Mouse (Mus musculus): Measurements from ENCODE around the gene Treh. TPM values are rescaled to one million over a fixed set of nuclear protein-coding genes. Genes with fewer than 3 reads are reported as not detected.

The Treh gene
- total and polyA plus RNA-seq, 2 experiments from 2014 or later, result not detected

DNA sequence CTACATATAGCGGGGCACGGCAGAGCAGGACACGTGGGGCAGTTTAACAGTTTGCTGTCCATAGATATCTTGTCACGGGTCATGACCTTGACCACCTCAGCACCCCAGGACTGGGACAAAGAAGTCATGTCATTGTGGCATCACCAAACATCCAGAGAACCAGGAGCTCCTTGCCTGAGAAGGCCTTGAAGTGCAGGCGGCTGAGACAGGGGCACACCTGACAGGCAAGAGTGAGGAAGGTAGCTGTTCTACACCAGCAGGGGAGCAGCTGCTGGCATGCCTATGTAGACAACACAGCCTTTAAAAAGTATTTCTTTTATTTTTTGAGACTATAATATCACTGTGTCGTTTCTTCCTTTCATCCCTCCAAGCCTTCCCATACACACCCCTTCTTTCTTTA, 26.7 kb upstream of the Treh start:
- H3K9me3 ChIP-seq (ENCODE audit: low read length), result no peaks in the 10 kb centered on the region
- ATAC-seq (ENCODE audit: low FRiP score) (no peak), DNase-seq (ENCODE audit: low spot score) (no peak)
- H3K4me1 ChIP-seq (ENCODE audit: insufficient read depth, low read length), result no peaks in the 10 kb centered on the region
- no peaks in the 10 kb centered on the region for H3K27me3 ChIP-seq (ENCODE audit: insufficient read depth, low read length)
- H3K4me2 ChIP-seq (ENCODE audit: low read depth, low read length, poor library complexity, severe bottlenecking), result no peak overlapping the region
- WGBS, result 89% methylated on average over 6 of the region's 6 CpGs
- H3K9ac ChIP-seq (replicated peaks; ENCODE audit: low read length, poor library complexity, severe bottlenecking), result no peak overlapping the region
- no peaks in the 10 kb centered on the region for H3K36me3 ChIP-seq (ENCODE audit: insufficient read depth, low read length)
- H3K27ac ChIP-seq (ENCODE audit: low read depth, low read length), result no peak overlapping the region
- no peak for TF ChIP-seq CTCF (IDR thresholded peaks at IDR 0.05)
- H3K4me3 ChIP-seq (ENCODE audit: low read depth, low read length), result no peak overlapping the region

- 93% methylated on average over 8 of the region's 8 CpGs for WGBS
- H3K9ac ChIP-seq (replicated peaks; ENCODE audit: low read length, poor library complexity, severe bottlenecking), result no peak overlapping the region
- DNase-seq (ENCODE audit: low spot score), result no peak
- TF ChIP-seq CTCF (IDR thresholded peaks at IDR 0.05), result no peak
- H3K4me1 ChIP-seq (ENCODE audit: insufficient read depth, low read length), result no peaks in the 10 kb centered on the region
- ATAC-seq (ENCODE audit: low FRiP score), result no peak
- H3K9me3 ChIP-seq (ENCODE audit: low read length), result no peaks in the 10 kb centered on the region
- H3K4me3 ChIP-seq (ENCODE audit: low read depth, low read length), result no peak overlapping the region
- no peaks in the 10 kb centered on the region for H3K27me3 ChIP-seq (ENCODE audit: insufficient read depth, low read length)
- no peak overlapping the region for H3K4me2 ChIP-seq (ENCODE audit: low read depth, low read length, poor library complexity, severe bottlenecking)
- no peaks in the 10 kb centered on the region for H3K36me3 ChIP-seq (ENCODE audit: insufficient read depth, low read length)
- H3K27ac ChIP-seq (ENCODE audit: low read depth, low read length), result no peak overlapping the region
Measured at GRCm38 (mm10) chr9:44647026-44647425, 26.0 kb upstream of the Treh start.

- DNase-seq (ENCODE audit: low spot score) (no peak), ATAC-seq (ENCODE audit: low FRiP score) (no peak)
- H3K4me1 ChIP-seq (ENCODE audit: insufficient read depth, low read length), result no peaks in the 10 kb centered on the region
- H3K27me3 ChIP-seq (ENCODE audit: insufficient read depth, low read length), result no peaks in the 10 kb centered on the region
- no peak overlapping the region for H3K4me2 ChIP-seq (ENCODE audit: low read depth, low read length, poor library complexity, severe bottlenecking)
- H3K9ac ChIP-seq (replicated peaks; ENCODE audit: low read length, poor library complexity, severe bottlenecking), result no peak overlapping the region
- TF ChIP-seq CTCF (IDR thresholded peaks at IDR 0.05), result no peak
- WGBS, result 87% methylated on average over 4 of the region's 4 CpGs
- H3K9me3 ChIP-seq (ENCODE audit: low read length), result no peaks in the 10 kb centered on the region
- no peaks in the 10 kb centered on the region for H3K36me3 ChIP-seq (ENCODE audit: insufficient read depth, low read length)
- H3K4me3 ChIP-seq (ENCODE audit: low read depth, low read length), result no peak overlapping the region
- H3K27ac ChIP-seq (ENCODE audit: low read depth, low read length), result no peak overlapping the region
Measured at GRCm38 (mm10) chr9:44647656-44648055, 25.4 kb upstream of the Treh start.

DNA sequence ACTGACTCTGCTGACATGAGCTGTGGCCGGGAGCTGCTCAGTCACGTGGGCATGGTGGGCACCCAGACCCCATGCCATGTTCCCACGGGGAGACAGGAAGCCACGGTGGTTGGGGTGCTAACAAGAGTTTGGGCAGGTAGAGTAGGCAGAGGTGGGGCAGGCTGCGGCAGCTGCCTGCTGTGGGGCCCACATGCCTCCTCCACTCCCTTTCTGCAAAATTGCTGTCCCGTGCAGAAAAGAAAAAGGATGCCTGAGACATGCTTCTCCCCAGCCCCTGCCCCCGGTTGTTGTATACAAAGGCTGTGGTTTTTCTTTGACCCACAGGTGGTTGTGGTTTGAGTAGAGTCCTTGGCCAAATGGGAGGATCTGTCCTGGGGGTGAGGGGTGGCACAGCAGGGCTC, 24.2 kb upstream of the Treh start:
- Histone ChIP-seq H3K4me3 (ENCODE audit: low read depth, low read length) (no peak overlapping the region), H3K36me3 (ENCODE audit: insufficient read depth, low read length) (no peaks in the 10 kb centered on the region), H3K4me2 (ENCODE audit: low read depth, low read length, poor library complexity, severe bottlenecking) (no peak overlapping the region), H3K4me1 (ENCODE audit: insufficient read depth, low read length) (no peaks in the 10 kb centered on the region), H3K27ac (ENCODE audit: low read depth, low read length) (no peak overlapping the region), H3K9ac (replicated peaks; ENCODE audit: low read length, poor library complexity, severe bottlenecking) (no peak overlapping the region), H3K9me3 (ENCODE audit: low read length) (no peaks in the 10 kb centered on the region), H3K27me3 (ENCODE audit: insufficient read depth, low read length) (no peaks in the 10 kb centered on the region)
- DNase-seq (ENCODE audit: low spot score) (no peak), ATAC-seq (ENCODE audit: low FRiP score) (no peak)
- 73% methylated on average over 7 of the region's 7 CpGs for WGBS
- no peak for TF ChIP-seq CTCF (IDR thresholded peaks at IDR 0.05)

DNA sequence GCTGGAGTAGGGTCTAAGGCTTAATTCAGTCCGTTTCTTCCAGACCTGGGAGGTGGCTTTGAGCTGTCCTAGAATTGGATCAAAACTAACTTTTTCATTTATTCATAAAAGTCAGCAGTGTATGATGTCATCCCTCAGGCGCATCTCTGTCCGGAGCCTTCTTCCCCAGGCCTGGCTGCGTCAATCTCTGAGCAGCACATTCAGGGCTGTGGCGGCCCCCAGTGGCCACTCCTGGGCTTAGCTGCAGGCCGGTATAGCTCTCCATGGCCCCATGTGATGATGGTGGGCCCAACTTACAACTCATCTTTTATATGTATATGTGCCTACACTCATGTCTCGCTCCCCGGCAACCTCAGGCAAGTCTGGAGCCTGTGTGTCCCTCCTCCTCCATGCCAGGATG, 21.0 kb upstream of the Treh start:
- no peaks in the 10 kb centered on the region for H3K36me3 ChIP-seq (ENCODE audit: insufficient read depth, low read length)
- ATAC-seq (ENCODE audit: low FRiP score) (peak; percentile 56), DNase-seq (ENCODE audit: low spot score) (peak; percentile 71)
- no peaks in the 10 kb centered on the region for H3K4me1 ChIP-seq (ENCODE audit: insufficient read depth, low read length)
- H3K4me3 ChIP-seq (ENCODE audit: low read depth, low read length), result no peak overlapping the region
- no peak overlapping the region for H3K4me2 ChIP-seq (ENCODE audit: low read depth, low read length, poor library complexity, severe bottlenecking)
- no peak overlapping the region for H3K27ac ChIP-seq (ENCODE audit: low read depth, low read length)
- no peaks in the 10 kb centered on the region for H3K27me3 ChIP-seq (ENCODE audit: insufficient read depth, low read length)
- no peaks in the 10 kb centered on the region for H3K9me3 ChIP-seq (ENCODE audit: low read length)
- peak; percentile 86 for TF ChIP-seq CTCF (IDR thresholded peaks at IDR 0.05)
- no peak overlapping the region for H3K9ac ChIP-seq (replicated peaks; ENCODE audit: low read length, poor library complexity, severe bottlenecking)
- WGBS, result 9% methylated on average over 8 of the region's 8 CpGs

DNA sequence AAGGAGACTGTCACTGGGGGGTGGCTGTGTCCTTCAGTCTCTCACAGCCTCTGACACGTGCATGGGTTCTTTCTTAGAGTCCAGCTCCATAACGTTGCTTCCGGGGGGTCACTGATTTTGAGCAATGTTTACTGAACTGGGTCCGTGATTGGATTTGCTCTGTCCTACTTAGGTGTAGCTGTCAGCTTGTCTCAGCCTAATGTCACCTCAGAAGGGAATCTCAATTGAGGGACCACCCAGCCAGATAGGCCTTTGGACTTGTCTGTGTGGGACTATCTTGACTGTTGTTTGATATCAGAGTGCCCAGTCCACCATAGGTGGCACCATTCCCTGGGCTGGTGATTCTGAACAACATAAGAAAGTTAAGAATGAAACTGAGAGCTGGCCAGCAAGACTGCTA, 19.1 kb upstream of the Treh start:
- no peak for ATAC-seq (ENCODE audit: low FRiP score)
- no peaks in the 10 kb centered on the region for H3K36me3 ChIP-seq (ENCODE audit: insufficient read depth, low read length)
- TF ChIP-seq CTCF (IDR thresholded peaks at IDR 0.05), result no peak
- no peak overlapping the region for H3K4me3 ChIP-seq (ENCODE audit: low read depth, low read length)
- no peaks in the 10 kb centered on the region for H3K27me3 ChIP-seq (ENCODE audit: insufficient read depth, low read length)
- H3K9me3 ChIP-seq (ENCODE audit: low read length), result no peaks in the 10 kb centered on the region
- H3K27ac ChIP-seq (ENCODE audit: low read depth, low read length), result no peak overlapping the region
- H3K9ac ChIP-seq (replicated peaks; ENCODE audit: low read length, poor library complexity, severe bottlenecking), result no peak overlapping the region
- 73% methylated on average over 4 of the region's 4 CpGs for WGBS
- H3K4me2 ChIP-seq (ENCODE audit: low read depth, low read length, poor library complexity, severe bottlenecking), result no peak overlapping the region
- no peaks in the 10 kb centered on the region for H3K4me1 ChIP-seq (ENCODE audit: insufficient read depth, low read length)
- DNase-seq (ENCODE audit: low spot score), result no peak
